Mouse (Mus musculus): ENCODE results near the gene Dstn. TPM values are rescaled to one million over a fixed set of nuclear protein-coding genes. Genes with fewer than 3 reads are reported as not detected.
A peak's percentile ranks its signal among the peaks of the same experiment; 100 is the strongest.

Dstn gene
- polyA plus RNA-seq, 1 experiment from 2014 or later, result 368 TPM

DNA sequence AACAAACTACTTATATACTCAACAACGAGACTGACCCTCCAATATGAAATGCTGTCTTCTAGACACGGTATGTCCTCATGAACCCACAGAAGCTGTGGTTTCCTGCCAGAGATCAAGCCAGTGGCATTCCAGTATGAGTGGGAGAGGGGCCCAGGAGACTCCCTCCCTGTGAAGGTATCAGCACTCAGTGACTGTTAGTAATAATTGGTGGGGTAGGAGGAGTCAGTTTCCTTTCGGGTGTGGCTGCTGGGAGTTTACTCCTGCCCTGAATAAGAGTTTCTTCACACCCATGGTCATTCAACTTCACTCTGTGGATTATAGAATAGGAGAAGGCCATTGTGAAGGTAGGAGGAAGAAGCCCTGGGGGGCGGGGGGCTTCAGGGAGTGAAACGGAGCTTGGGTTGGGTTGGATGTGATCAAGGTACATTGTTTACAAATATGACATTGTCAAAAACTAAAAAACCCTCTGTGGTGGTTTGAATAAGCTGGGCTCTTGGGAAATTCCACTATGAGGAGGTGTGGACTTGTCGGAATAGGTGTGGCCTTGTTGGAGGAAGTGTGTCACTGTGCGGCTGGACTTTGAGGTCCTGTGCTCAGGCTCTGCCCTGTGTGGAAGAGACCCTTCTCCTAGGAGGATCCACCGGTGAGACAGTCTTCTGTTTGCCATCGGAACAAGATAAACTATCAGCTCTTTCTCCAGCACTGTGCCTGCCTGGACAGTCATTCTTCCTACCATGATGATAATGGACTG is 15.5 kb upstream of the Dstn start:
- H3K4me1 ChIP-seq (replicated peaks), result no peaks in the 10 kb centered on the region
- DNase-seq (ENCODE audit: low spot score), result no peak
- WGBS, result 96% methylated on average over 9 of the region's 9 CpGs
- no peaks in the 10 kb centered on the region for H3K27me3 ChIP-seq (ENCODE audit: insufficient read depth, poor library complexity, severe bottlenecking)
- H3K27ac ChIP-seq, result no peak overlapping the region
- no peak overlapping the region for H3K4me3 ChIP-seq
- H3K36me3 ChIP-seq, result no peaks in the 10 kb centered on the region
- H3K9me3 ChIP-seq, result no peaks in the 10 kb centered on the region

DNA sequence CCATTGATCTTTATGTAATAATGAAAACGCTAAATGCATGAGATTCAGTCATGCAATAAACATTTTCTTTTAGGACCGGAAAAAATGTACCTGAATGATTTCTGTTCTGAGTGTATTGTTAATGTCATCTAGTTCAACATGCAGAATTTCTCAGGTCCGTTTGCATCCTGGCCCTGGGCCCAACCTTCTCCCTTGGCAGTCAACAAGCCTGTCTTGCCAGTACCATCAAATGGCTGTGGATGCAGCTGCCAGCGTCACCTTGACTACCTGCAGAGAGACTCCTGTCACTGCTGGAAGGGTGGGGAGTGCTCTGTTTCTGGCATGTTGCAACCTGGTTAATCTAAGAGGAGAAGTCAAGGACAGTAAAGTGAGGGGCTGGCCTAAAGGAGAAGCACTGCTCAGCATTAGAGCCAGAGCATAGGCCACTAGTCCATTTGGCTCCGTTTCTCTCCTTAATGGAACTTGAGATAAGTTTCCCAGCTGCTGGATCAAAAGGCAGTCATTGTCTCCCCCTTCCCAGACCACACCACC is 14.2 kb upstream of the Dstn start:
- WGBS, result 75% methylated on average over 5 of the region's 5 CpGs
- no peaks in the 10 kb centered on the region for H3K36me3 ChIP-seq
- no peaks in the 10 kb centered on the region for H3K27me3 ChIP-seq (ENCODE audit: insufficient read depth, poor library complexity, severe bottlenecking)
- no peak overlapping the region for H3K4me3 ChIP-seq
- no peaks in the 10 kb centered on the region for H3K9me3 ChIP-seq
- H3K27ac ChIP-seq, result no peak overlapping the region
- H3K4me1 ChIP-seq (replicated peaks), result no peaks in the 10 kb centered on the region
- no peak for DNase-seq (ENCODE audit: low spot score)

DNA sequence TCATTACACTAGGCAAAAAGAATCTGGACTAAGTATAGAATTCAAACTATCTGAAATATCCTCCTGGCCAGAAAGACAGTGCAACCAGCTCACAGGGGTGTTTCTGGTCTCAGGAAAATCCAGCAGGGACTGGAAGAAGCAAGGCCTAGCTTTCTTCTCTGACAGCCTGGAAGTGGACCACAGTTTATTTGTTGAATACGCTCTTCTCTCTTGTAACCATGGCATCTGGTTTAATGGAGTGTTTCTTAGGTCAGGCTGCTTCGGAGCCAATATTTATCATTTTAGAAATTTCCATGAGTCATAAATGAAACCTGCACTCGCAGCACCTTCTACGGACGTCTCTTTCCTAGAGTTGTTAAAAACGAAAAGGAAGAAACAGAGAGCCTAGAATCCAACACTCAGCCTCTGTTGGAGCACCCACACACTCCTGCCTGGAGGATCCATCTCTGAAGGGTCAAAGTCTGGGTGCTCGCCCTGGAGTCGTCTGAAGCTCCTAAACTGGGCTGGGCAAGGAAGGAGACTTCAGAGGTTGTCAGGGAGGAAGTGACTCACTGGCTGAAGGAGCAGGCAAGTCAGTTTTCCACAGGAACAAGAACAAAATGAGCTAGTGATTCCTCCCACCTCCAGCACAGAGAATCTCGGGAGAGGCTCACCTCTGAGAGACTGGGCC is 11.6 kb upstream of the Dstn start:
- Histone ChIP-seq H3K4me1 (replicated peaks) (no peaks in the 10 kb centered on the region), H3K4me3 (no peak overlapping the region), H3K9me3 (no peaks in the 10 kb centered on the region), H3K36me3 (no peaks in the 10 kb centered on the region), H3K27ac (no peak overlapping the region), H3K27me3 (ENCODE audit: insufficient read depth, poor library complexity, severe bottlenecking) (no peaks in the 10 kb centered on the region)
- no peak for DNase-seq (ENCODE audit: low spot score)
- WGBS, result 83% methylated on average over 9 of the region's 9 CpGs

DNA sequence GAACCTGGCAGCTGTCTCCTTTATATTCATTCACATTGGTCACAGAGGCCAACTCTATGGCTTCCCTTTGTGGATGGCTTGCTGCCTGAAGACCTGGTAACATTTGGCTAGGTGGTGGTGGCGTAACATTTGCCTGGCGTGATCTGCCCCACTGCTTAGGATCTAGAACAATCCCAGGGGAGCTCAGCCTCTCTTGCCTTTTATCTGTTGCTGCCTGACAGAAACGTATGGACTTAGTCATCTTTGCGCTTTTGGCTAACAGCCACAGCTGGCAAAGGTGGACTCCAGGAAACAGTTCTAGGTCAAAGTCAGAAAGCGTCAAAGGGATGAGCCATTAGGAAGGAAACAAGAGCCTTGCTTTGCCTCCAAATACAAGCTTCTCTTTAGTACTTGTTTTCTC is 10.2 kb upstream of the Dstn start:
- Histone ChIP-seq H3K4me1 (replicated peaks) (no peaks in the 10 kb centered on the region), H3K27me3 (ENCODE audit: insufficient read depth, poor library complexity, severe bottlenecking) (no peaks in the 10 kb centered on the region), H3K27ac (no peak overlapping the region), H3K9me3 (no peaks in the 10 kb centered on the region), H3K4me3 (no peak overlapping the region), H3K36me3 (no peaks in the 10 kb centered on the region)
- 87% methylated on average over 5 of the region's 5 CpGs for WGBS
- DNase-seq (ENCODE audit: low spot score), result no peak

DNA sequence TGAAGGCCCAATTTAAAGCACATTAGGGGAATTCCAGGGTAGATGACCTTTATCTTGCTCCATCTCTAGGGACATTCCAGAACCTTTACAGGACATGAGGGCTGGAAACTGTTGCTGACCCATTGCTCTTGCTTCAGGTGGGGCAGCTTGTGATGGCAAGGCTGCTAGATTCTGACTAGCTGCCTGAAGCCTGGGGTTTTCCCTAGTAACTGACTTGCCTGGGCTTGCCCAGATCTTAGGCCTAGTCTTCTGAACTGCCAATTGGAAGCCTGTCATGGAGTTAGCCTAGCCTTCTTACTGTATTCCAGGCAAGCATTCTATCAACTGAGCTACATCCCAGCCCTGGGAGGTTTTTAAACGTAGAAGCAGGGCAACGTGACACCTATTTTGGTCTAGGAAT is 5.9 kb upstream of the Dstn start:
- Histone ChIP-seq H3K9me3 (no peaks in the 10 kb centered on the region), H3K4me1 (replicated peaks) (peaks cover 3% of the 10 kb centered on the region; the same call in 1 of the 2 replicates), H3K4me3 (no peak overlapping the region), H3K27ac (no peak overlapping the region), H3K27me3 (ENCODE audit: insufficient read depth, poor library complexity, severe bottlenecking) (no peaks in the 10 kb centered on the region), H3K36me3 (no peaks in the 10 kb centered on the region)
- no peak for DNase-seq (ENCODE audit: low spot score)
- 79% methylated on average over 2 of the region's 2 CpGs for WGBS

DNA sequence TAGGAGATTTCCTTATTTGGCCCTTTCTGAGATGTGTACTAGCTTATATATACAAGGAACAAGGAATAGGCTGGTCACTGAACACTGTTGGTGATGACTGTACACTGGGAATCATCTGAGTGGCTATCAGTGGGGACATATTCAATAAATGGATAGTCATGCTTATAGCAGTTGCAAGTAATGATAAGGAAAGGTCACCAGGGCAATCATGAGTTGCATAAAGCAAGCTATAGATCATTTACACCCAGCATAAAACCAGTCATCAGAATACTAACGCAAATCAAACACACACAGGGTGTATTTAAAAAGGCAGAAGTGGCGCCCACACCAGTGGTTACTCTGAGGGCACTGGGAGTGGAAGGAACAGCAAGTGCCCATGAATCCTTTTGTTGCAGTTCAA is 2.9 kb upstream of the Dstn start:
- Histone ChIP-seq H3K27ac (no peak overlapping the region), H3K36me3 (no peaks in the 10 kb centered on the region), H3K4me1 (replicated peaks) (peaks cover 19% of the 10 kb centered on the region), H3K4me3 (no peak overlapping the region), H3K9me3 (no peaks in the 10 kb centered on the region), H3K27me3 (ENCODE audit: insufficient read depth, poor library complexity, severe bottlenecking) (no peaks in the 10 kb centered on the region)
- no peak for DNase-seq (ENCODE audit: low spot score)
- WGBS, result 90% methylated on average over 2 of the region's 2 CpGs

DNA sequence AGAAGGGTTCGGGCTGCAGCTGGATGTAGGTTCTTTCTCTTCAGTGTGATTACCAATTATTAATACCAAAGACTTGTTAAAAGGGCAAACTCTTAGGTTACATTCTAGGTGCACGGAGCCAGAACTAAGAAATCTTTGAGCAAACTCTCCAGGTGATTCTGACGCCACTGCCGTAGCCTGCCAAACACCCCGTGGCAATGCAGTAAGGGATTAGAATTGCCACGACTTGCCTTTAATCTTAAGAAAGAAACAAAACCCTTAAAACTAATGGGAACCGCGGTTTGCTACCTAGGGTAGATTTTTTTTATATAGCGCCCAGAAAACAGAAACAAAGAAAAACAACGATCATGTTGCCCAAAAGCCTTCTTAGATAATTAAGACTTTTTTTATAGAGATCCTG is 899 bp upstream of the Dstn start:
- no peaks in the 10 kb centered on the region for H3K9me3 ChIP-seq
- H3K4me3 ChIP-seq, result peak overlapping the region; percentile 77
- no peaks in the 10 kb centered on the region for H3K27me3 ChIP-seq (ENCODE audit: insufficient read depth, poor library complexity, severe bottlenecking)
- no peaks in the 10 kb centered on the region for H3K36me3 ChIP-seq
- H3K27ac ChIP-seq, result peak overlapping the region; percentile 97
- H3K4me1 ChIP-seq (replicated peaks), result peaks cover 35% of the 10 kb centered on the region
- 10% methylated on average over 10 of the region's 10 CpGs for WGBS
- DNase-seq (ENCODE audit: low spot score), result no peak

DNA sequence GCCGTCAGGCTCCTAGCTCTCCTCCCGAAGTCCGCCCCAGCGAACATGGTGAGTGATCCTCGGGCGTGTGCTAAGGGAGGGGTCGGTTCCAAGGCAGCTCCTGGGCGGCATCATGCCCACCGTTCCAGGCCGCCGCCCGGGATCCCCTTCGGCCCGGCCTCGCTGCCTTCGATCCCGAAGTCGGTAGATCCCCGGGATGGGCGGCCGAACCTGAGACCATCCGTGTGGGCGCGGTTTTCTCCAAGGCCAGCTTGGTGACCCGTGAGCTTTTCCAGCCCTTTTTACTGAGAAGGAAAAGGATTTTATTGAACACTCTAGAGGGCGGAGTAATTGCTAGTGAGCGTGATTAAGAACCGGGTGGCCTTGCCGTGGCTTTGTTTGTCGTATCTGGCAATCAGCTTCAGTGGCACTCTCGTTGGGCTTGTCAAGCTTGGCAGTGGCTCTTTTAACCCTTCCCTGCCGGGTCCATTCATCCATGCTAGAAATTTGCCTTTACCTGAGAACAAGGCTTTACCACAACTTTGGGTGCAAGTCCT is 548 bp downstream of the Dstn start:
- Histone ChIP-seq H3K4me1 (replicated peaks) (peaks cover 35% of the 10 kb centered on the region), H3K27ac (peak overlapping the region; percentile 97), H3K9me3 (no peaks in the 10 kb centered on the region), H3K27me3 (ENCODE audit: insufficient read depth, poor library complexity, severe bottlenecking) (no peaks in the 10 kb centered on the region), H3K36me3 (no peaks in the 10 kb centered on the region), H3K4me3 (peak overlapping the region; percentile 77)
- whole genome bisulfite sequencing, result under 1% methylated on average over 32 of the region's 32 CpGs
- DNase-seq (ENCODE audit: low spot score), result no peak

DNA sequence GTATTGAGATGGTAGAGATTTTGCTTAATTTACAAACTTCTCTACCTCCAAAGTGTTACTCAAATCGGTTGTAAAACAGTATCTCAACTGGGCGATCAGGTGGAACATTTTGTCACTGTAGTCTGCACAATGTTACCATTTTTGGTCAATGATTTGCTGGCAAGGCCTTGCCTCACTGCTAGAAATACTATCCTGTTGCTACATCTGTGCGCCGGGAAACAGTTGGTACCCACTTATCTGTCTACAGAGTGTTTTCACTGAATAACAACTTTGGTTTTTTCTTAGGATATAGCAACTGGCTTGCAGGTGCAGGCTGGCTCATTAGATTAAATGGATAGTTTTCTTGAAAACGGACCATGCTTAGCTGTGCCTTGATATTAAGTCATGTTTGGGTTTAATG is 1.1 kb downstream of the Dstn start:
- H3K27me3 ChIP-seq (ENCODE audit: insufficient read depth, poor library complexity, severe bottlenecking), result no peaks in the 10 kb centered on the region
- H3K4me3 ChIP-seq, result peak overlapping the region; percentile 77
- peaks cover 35% of the 10 kb centered on the region for H3K4me1 ChIP-seq (replicated peaks)
- no peaks in the 10 kb centered on the region for H3K9me3 ChIP-seq
- 16% methylated on average over 5 of the region's 5 CpGs for WGBS
- H3K36me3 ChIP-seq, result no peaks in the 10 kb centered on the region
- H3K27ac ChIP-seq, result peak overlapping the region; percentile 97
- no peak for DNase-seq (ENCODE audit: low spot score)

DNA sequence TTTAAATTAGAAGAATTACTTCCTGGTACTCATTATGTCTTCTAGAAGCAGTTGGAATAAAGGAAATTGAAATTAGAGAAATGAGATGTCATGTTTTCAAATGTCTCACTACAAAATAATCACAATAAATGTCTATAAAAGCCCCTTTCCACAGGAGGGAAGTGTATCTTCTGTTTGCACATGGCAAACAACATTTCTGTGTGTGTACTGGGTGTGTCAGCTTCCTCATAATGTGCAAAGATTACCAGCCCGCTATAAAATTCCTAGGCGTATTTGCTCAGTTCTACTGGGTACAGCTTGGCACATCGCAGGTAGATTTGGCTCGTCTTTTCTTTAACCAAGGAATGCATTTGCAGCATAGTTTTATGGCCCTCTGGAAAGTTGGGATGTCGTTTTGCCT is 2.5 kb downstream of the Dstn start:
- Histone ChIP-seq H3K27ac (no peak overlapping the region), H3K27me3 (ENCODE audit: insufficient read depth, poor library complexity, severe bottlenecking) (no peaks in the 10 kb centered on the region), H3K4me3 (no peak overlapping the region), H3K4me1 (replicated peaks) (peaks cover 35% of the 10 kb centered on the region), H3K36me3 (no peaks in the 10 kb centered on the region), H3K9me3 (no peaks in the 10 kb centered on the region)
- 88% methylated on average over 5 of the region's 5 CpGs for WGBS
- DNase-seq (ENCODE audit: low spot score), result no peak

DNA sequence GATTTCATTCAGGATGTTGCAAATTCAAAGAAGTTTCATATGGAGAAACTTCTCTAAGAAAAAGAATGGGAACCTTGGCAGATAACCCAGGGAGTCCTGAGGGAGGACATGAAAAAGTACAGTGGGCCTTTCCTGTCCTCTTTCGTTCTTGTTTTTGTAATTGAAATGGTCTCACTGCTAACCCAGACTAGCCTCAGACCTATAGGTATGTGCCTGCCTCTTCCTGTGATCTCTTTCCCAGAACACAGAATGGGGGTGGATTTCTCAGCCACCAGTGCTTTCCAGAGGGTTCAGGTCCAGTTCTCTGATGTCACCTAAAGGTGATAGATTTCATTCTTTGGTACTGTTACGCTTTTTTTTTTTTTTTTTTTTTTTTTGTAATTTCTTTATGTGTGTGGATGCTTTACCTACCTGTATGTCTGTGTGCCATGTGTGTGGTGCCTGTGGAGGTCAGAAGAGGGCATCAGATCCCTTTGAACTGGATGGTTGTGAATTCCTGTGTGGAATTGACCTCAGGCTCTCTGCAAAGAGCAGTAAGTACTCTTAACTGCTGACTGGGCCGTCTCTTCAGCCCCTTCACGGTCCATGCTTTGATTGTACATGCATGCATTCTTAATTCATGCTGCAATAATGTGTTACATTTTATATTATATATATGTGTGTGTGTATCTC is 3.8 kb downstream of the Dstn start:
- no peak overlapping the region for H3K4me3 ChIP-seq
- no peak for DNase-seq (ENCODE audit: low spot score)
- 63% methylated on average over 4 of the region's 4 CpGs for WGBS
- H3K27me3 ChIP-seq (ENCODE audit: insufficient read depth, poor library complexity, severe bottlenecking), result no peaks in the 10 kb centered on the region
- no peaks in the 10 kb centered on the region for H3K36me3 ChIP-seq
- peaks cover 37% of the 10 kb centered on the region for H3K4me1 ChIP-seq (replicated peaks)
- no peak overlapping the region for H3K27ac ChIP-seq
- no peaks in the 10 kb centered on the region for H3K9me3 ChIP-seq

DNA sequence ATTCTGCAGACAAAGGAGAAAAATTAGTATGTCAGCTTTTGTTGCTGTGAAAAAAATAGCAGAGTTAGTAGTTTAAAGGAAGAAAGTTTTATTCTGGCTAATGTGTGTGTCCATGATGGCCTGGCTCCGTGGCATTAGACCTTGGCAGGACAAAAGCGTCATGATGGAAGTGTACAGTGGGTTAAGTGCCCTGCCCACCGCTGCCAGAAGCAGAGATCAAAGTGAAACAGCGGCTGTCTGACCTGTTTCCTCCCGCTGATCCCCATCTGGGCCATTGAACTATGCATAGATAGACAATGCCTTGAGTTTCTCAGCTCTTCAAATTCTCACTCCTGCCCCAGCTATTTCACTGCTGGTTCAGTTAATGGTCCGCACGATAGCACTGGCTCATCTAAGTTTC is 9.0 kb downstream of the Dstn start:
- Histone ChIP-seq H3K9me3 (no peaks in the 10 kb centered on the region), H3K27ac (no peak overlapping the region), H3K27me3 (ENCODE audit: insufficient read depth, poor library complexity, severe bottlenecking) (no peaks in the 10 kb centered on the region), H3K36me3 (no peaks in the 10 kb centered on the region), H3K4me1 (replicated peaks) (0 out of 2 replicates have a peak, but pooled peaks cover 7% of the 10 kb centered on the region), H3K4me3 (no peak overlapping the region)
- no peak for DNase-seq (ENCODE audit: low spot score)
- WGBS, result 75% methylated on average over 7 of the region's 7 CpGs

DNA sequence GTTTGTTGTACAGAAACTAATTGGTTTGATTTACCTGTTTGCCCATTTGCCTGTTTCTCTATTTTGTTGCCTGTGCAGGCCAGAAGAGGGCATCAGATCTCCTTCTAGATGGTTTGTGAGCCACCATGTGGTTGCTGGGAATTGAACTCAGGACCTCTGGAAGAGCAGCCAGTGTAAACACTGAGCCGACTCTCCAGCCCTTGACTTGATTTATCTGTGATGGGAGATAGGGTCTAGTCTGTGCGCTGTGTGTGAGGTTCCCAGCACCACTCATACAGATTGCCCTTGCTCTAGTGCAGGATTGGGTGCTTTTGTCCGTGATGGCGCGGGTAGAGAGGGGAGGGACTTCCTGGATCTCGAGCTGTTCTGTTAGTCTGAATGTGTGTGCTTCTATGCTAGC is 10.7 kb downstream of the Dstn start:
- 94% methylated on average over 6 of the region's 6 CpGs for WGBS

More for the DNA sequence above, 10.7 kb downstream of the Dstn start:
- H3K27me3 ChIP-seq (ENCODE audit: insufficient read depth, poor library complexity, severe bottlenecking), result no peaks in the 10 kb centered on the region
- H3K4me1 ChIP-seq (replicated peaks), result peaks cover 16% of the 10 kb centered on the region
- no peaks in the 10 kb centered on the region for H3K36me3 ChIP-seq
- no peaks in the 10 kb centered on the region for H3K9me3 ChIP-seq
- no peak overlapping the region for H3K27ac ChIP-seq
- no peak for DNase-seq (ENCODE audit: low spot score)
- no peak overlapping the region for H3K4me3 ChIP-seq
